Mouse (Mus musculus) skeletal muscle tissue, adult 2 months (tissue): ENCODE measurements around the gene Tmem8.
"Not testable (repeated sequence)": the region's sequence is repeated elsewhere in the genome, so short reads cannot be mapped to it uniquely, and the experiment has no call there.

Experiments
- DNase-seq: peaks from one replicate; pipeline ENCODE4 v3.0.0-alpha.2; 2012; ENCODE audit warnings: low read depth, low spot score

The Tmem8 gene

DNA sequence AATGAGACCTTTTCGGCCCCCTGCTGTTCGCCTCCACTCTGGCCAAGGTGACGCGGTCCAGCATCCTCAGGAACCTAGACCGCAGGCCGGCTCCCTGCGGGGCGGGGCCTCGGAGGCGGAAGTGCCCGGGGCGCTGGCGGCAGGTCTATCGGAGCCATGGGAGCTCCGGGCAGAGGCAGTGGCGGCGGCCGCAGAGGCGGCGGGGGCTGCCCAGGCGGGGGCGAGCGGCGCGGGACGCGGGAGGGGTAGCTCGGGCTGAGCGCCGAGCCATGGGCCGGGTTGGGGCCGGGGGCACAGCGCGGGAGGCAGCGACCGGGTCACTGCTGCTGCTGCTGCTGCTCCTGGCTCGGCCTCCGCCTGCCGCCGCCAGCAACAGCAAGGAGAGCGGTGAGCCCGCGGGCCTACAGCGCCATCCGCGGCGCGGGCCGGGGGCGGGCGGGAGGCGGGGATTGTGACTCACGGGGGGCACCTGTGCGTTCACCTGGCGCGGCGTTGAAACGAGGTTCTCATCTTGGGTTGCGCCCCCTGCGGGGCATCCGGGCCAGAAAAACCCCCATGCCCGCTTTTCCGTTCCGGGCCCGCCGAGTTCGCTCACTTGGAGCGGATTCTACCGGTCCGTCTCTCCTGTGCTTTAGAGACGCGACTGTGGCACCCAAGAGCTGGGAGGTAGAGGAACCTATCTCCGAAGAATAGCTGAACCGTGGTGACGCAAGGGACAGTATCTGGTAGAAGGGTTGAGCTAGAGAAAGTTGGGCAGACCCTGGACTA lies at the start of gene Tmem8:
Gene Tmem8, plus strand, starts transcription at position 119 of the 768 bp plus-strand sequence.
- no peak for DNase-seq

DNA sequence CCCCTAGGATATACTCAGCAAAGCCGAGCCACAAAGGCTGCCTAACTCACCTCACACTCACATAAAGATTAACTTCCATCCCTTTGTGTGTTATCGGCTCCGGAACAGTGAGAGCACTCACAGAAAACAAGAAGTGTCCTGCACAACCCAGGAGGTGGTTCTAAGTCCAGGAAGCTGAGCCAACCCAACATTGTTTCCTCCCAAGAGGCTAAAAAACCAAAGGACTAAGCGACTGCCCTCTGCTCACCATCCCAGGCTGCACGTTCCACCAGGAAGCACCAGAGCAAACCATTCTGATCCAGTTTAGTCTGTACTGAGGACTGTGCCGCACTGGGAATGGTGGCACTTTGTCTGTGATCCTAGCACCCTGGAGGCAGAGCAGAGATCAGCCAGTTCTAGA lies 48.2 kb upstream of the Tmem8 start:
- DNase-seq: no peak

DNA sequence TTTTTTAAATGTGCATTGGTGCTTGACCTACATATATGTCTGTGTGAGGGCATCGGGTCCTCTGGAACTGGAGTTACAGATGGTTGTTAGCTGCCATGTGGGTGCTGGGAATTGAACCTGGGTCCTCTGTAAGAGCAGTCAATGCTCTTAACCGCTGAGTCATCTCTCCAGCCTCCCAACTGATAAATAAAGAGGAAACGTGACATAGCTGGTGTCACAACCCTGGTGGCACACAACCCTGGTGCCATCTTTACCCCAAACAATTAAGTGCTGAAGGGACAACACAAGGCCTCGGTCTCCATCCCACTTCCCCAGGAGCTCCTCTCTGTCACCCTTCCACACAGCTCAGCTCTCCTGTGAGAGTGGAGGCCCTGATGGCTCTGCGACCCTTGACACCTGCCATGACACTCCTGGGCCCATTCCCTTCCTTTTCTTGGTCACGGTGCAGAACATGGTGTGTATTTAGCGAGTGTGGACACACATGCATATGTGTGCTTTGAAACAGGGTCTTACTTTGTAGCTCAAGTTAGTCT lies 46.5 kb upstream of the Tmem8 start:
- no peak for DNase-seq

DNA sequence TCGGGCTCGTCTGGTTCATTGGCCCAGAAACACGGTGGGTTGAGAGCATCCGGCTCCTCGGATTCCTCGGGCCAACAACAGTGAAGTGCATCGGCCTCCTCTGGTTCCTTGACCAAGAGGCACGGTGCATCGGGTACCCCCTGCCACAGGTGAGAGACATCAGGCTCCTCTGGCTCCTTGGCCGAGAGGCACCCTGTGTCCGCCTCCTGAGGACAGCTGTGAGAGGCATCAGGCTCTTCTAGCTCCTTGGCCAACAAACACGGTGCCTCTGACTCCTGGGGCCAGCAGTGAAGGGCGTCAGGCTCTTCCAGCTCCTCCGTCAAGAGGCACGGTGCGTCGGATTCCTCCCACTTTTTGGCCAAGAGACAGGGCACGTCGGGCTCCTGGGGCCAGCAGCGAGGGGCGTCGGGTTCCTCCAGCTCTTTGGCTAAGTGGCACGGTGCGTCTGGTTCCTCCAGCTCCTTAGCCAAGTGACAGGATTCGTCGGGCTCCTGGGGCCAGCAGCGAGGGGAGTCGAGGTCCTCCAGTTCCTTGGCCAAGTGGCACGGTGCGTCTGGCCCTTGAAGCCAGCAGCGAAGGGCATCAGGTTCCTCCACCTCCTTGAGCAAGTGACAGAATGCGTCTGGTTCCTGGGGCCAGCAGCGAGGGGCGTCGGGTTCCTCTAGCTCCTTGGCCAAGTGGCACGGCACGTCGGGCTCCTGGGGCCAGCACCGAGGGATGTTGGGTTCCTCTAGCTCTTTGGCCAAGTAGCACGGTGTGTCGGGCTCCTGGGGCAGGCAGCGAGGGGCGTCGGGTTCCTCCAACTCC lies 44.9 kb upstream of the Tmem8 start:
- DNase-seq: peak; percentile 89

DNA sequence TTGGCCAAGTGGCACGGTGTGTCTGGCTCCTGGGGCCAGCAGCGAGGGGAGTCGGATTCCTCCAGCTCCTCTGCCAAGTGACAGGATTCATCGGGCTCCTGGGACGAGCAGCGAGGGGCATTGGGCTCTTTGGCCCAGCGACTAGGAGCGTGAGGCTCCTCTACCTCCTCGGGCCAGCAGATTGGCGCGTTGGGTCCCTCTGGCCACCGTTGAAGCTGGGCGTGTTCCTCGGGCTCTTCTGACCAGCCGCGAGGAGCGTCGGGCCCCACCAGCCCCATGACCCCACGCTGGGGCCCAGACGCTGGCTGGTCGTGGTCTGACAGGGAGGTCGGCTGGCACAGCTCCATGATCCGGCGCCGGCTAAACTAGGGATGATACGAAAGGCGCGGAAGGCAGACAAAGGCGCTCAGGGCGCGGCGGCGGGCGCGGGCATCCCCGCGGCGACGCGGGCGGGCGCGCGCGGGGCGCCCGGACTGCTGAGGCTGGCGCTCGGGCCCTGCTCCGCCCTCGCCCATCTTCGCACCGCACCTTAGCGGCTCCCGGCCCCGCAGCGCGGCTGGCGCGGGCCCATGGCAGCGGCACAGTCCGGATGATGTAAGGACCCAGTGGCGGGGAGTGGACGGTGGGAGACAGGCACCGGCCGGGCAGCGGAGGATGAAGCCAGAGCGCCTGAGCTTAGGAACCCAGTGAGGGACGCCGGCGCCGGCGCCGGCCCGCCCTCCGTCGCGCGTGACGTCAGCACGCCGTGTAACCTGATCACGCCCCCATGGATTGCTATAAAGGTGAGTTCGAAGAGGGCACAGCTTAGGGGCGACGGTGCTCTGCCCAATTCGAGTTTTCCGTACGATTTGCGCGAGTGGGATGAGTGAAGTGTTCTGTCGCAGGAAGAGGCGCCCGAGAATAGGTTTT lies 44.0 kb upstream of the Tmem8 start, which contains the start of gene Rab11fip3:
Gene Rab11fip3, minus strand, starts transcription at position 725 of the 909 bp plus-strand sequence.
- DNase-seq: peak; percentile 93

DNA sequence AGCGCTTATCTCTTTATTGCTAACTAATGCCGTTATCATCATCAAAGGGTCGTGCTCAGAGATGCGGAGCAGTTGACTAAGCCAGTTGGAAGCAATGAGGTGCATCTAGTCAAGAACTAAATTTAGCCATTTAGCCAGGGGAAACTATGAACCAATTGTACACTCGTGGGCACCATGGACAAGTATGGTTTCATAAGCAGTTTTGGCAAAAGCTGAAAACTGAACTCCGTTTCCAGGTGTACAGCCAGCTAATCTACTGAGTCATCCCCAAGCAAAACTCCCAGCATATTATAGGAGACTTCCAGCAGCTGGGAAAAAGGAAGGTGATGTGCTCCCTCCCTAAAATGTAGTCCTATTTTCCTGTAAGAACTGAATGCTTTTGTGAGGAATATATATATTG lies 43.0 kb upstream of the Tmem8 start:
- no peak for DNase-seq

DNA sequence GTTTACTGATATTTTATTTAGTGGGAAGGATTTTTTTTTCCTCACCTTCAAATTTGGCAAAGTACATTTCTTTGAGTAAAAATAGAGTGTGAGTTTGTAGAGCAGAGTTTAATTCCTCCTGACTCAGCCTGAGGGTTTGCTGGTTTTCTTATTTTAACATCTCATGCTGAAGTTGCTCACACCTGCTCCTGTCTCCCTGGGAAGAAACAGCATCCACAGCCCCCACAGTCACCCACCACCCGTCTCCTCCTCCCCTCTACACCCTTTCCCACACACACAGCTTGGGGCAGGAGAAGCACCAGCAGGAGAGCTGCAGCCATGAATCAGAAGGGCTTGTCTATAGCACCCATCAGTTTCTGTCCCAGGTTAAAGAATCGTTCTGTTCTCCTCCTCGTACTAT lies 37.9 kb upstream of the Tmem8 start:
- no peak for DNase-seq

DNA sequence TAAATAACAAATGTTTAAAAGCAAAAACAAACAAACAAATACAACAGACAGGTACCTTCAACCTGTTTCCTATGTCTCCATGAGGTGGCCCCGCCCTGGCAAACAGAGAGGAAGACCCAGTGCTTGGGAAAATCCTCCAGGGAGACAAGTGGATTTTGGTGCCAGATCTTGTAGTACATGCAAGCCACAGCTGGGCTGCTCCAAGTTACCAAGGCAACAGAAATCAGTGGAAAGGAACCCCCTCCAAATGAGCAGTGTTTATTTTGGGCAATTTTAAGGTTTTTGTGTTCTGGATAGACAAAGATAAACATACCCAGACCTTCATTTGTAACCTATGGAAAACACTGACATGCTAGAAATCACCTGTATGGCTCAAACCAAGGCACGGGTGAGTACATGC lies 34.2 kb upstream of the Tmem8 start:
- no peak for DNase-seq

DNA sequence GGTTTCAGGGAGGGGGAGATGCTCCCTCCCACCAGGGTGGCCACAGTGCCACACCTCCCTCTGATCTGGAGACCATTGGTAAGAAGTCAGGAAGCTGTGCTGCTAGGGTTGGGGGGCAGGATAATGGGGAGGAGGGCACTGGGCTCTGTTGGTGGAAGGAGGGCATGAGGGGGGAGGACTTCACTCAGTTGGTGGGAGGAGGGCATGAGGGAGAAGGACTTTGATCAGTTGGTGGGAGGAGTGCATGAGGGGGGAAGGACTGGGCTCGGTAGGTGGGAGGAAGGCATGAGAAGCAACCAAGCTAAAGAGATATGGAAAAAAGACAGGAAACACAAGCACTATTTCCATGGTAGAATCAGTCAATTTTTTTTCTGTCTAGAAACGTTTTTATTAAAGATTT lies 32.2 kb upstream of the Tmem8 start:
- DNase-seq: no peak

DNA sequence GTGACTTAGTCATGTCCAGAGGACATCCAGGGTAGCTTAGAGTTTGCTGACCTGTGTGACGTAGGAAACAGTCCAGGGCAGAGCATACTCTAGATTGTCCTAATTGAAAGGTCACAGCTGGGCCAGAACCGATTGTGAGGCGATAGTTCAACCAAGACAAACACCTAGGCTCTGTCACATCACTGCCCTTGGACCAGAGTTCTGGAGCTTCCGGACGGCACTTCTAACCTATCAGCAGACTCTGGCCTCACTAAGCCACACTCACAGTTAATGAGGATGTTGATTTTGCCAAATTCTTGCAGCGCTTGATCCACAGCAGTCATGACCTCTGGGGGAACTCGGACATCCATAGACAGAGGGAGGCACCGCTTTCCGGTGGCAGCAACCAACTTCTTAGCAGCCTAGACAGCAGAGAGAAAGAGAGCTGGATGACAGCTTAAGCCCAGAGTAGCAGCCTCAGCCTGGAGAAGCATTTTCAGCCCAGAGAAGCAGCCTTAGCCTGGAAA lies 26.0 kb upstream of the Tmem8 start:
- DNase-seq: no peak

DNA sequence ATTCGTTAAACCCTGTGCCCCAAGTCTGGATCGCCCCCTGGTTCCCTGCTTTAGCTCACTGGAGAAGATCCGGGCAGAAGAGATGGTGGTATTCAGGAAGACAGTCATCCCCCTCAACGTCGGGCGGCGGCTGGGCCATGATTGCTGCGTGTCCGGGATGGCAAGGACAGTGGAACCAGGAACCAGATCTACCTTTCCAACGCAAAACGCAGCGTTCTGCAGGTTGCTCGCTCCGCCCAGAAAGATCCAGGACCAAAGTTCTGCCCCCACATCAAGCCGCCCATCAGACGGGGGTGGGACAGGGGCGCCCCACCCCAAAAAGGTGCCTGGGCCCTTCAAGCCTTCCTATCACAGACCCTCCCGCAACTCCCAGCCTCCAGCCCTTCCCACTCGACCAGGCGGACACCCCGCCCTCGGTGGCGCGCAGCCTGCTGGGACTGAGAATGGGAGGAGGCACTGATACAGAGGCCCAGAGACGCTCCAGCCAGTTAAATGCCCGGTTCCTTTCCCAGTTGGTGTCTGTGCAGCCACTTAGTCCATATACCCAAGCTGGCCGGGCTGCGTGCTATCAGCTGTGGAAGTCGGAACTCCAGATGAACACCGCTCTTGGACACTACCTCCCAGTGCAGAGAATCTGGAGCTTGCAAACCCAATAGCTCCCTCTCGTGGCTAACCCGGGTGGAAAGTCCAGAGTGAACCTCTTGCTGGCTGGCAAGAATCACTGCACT lies 23.0 kb upstream of the Tmem8 start, which contains the start of gene Decr2:
Gene Decr2, minus strand, starts transcription at position 433 of the 728 bp plus-strand sequence.
- DNase-seq: peak; percentile 86

DNA sequence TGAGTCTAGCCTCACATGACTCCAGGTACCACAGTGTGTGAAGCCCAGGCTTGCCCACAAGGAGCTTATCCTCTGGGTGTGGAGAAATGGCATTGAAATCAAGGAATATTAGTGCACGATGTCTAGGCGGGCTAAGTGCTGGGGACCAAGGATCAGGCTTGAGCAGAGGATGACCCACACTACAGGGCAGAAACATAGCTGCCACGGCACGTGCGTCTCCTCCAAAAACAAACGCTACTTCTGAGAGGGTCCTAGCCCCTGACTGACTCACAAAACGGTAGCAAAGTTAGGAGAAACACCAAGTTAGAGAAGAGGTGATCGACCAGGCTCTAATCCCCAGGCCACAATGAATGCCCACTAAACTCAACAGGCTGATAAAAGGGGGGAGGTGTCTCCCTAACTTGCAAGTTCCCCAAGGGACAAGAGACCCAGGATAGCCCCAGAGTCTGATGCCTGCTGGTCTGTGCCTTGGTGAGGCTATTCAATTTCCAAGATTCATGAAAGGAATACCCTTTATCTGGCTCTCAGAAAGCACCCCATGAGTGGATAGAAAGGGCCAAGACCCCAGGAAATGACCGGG lies 18.5 kb upstream of the Tmem8 start:
- DNase-seq: no peak

DNA sequence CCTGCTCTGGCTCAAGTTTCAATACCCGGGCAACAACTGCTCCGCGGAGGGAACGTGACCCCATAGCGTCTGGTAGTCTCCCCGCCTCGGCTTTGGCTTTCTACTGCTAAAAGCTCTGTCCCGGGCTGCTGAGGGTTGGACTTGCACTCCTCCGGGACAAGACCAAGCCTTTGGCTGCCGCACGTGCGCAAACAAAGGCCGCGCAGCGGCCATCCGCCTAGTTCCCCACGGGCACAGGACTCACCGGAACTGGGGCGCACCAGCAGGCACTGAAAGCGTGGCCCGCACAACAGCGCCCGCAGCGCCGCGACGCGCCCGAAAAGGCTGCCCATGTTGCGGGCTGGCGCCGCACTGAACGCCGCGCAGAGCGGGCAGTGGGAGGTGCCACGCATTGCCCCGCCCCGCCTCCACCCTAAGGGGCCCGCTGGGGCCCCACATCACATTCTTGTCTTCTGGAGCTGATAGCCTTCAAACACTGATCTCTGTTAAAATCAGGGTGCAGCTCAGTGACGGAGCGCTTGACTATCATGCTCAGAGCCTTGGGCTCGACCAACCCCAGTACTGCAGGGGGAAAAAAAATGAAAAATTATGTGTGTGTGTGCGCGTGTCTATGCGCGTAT lies 17.9 kb upstream of the Tmem8 start, which contains the start of gene Nme4:
Gene Nme4, minus strand, starts transcription at position 482 of the 620 bp plus-strand sequence.
- DNase-seq: no peak

DNA sequence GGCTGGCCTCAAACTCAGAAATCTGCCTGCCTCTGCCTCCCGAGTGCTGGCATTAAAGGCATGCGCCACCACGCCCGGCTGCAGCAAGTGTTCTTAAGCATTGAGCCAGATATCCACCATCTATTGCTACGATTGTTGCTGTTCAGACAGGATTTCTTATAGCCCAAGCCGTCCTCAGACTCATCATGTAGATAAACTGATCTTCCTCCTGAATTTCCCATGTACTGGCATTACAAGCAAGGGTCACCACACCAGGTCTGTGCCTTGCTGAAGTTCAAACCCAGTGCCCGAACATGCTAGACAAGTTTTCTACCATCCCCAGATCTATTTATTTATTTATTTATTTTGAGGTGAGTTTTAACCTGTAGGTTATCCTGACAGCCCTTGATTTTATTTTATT lies 14.6 kb upstream of the Tmem8 start:
- no peak for DNase-seq

DNA sequence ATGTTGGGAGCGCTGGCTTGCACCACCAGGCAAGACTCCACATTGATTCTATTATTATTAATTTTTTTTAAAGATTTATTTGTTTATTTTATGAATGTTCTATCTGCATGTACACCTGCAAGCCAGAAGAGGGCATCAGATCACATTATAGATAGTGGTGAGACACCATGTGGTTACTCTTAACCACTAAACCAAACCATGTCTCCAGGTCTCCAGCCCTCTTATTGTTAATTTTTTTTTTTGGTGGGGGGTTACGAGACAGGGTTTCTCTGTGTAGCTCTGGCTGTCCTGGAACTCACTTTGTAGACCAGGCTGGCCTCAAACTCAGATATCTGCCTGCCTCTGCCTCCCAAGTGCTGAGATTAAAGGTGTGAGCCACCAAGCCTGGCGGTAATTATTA lies 13.8 kb upstream of the Tmem8 start:
- not testable (repeated sequence) for DNase-seq

DNA sequence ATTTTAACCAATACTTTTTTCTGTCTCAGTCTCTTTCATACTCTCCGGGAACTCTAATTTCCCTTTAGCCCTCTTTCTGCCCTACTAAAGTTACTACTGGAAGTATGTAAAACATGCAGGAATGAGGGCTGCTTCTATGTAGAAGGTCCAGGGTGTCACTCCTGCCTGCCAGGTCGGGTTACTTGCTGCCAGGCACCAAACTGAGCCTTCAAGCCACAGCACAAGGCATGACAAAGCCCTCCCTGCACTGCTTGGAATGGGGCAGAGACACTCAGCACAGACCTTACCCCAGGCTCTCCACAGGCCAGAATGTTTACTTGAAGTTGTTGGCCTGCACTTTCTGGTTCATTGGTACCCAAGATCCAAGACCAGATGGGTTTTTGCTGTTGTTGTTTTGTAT lies 12.9 kb upstream of the Tmem8 start:
- DNase-seq: no peak

DNA sequence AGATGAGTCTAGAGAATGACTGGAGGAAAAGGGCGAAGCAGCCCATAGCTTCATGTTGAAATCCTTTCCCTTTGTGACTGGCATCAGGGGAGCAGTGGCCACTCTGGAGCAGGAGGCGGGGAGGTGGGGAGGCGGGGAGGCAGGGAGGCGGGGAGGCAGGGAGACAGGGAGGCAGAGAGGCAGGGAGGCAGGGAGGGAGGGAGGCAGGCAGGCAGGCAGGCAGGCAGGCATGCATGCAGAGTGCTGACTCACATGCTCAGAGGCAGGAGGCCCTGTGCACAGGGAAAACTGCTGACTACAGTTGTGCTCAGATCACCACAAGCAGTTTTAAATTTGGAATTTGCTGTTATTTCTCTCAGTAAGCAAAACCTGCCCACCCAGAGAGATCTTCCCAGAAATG lies 11.6 kb upstream of the Tmem8 start:
- no peak for DNase-seq

DNA sequence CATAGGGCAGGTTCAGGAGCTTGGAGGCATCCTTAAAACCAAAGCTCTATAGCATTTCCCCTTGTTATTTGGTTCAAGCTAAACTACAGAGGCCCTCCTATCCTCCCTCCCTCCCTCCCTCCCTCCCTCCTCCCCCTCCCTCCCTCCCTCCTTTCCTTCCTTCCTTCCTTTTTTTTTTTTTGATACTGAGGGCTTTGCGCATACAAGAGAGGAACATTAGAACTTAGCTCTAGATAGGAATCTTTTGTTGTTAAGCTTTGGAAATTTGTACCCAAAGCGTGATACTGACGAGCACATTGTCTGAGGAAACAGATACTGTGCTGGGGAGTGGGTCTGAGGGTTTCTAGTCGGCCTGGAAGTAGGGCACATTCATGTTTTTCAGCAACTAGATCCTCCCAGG lies 7.5 kb upstream of the Tmem8 start:
- DNase-seq: no peak

DNA sequence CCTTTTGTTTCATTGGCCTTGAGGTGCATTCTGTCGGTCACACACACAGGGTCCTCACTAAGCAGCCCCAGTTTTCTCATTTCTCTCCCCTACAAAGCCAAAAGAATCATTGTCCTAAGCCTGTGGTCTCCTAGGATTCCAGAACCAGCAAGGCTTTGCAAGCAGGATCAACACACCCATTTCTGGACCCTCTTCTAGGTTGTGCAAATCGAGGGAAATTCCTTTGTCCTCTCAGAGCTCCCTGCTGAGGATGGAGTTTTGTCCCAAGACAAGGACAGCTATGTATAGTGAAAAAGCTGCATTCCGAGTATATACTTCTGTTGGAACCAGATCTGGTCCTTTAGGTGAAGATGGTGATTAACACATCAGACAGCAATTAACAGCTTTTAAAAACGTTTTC lies 2.9 kb upstream of the Tmem8 start:
- no peak for DNase-seq

DNA sequence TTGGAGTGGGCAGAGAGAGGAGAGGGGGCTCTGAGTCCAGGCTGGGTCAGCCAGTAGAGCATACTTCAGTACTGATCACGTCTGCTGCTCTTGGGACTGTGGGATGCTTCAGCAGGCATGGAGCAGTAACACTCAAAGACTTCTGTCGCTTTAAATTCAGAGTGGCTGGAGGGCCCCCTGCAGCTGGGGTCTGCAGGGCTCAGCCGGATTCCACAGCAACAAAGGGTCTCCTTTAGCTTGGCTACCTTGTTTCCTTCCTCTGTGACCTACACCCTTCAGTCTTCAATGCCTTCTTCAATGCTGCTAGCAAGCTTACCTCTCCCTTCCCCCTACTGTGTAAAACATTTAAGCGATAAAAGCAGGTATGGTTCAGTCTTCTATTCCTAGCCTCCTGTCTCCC lies 2.1 kb upstream of the Tmem8 start:
- no peak for DNase-seq
